Mouse (Mus musculus) adrenal gland, postnatal 36 days (tissue): ENCODE measurements at regions not wholly inside any gene's neighbourhood (a gene's known extent, or its start where the extent isn't known, plus 50 kb on each side); places are given as distances from the start of the nearest gene placed in this dataset.

ENCODE experiments used
- DNase-seq, 2 experiments: peaks; one replicate each; pipeline ENCODE4 v3.0.0; 2021; ENCODE audit warnings: mixed read lengths in 1 of 2

DNA sequence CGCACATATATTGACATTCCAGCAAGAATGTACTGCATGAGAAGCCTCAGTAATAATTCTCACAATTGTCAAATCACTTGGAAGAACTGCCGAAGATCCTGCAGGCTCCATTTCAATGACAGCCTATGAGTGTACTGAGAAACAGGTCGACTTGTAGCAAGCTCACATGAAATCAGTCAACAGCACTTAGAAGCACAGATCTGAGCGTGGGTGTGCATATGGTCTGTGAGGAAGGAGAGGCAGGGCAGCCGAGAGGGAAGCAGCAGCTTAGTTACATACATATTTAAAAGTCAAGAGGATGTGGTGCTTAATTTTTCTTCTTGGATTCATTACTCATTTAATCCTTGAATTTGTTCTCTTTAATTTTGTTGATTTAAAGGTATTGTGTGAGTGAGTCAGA is 967.4 kb upstream of the Epha7 start:
- DNase-seq, result no peak

GRCm38 (mm10) chr4:27846106-27846622 is 966.8 kb upstream of the Epha7 start:
- no peak for DNase-seq

- no peak for DNase-seq
Measured at GRCm38 (mm10) chr4:27856086-27856485, 956.8 kb upstream of the Epha7 start.

DNA sequence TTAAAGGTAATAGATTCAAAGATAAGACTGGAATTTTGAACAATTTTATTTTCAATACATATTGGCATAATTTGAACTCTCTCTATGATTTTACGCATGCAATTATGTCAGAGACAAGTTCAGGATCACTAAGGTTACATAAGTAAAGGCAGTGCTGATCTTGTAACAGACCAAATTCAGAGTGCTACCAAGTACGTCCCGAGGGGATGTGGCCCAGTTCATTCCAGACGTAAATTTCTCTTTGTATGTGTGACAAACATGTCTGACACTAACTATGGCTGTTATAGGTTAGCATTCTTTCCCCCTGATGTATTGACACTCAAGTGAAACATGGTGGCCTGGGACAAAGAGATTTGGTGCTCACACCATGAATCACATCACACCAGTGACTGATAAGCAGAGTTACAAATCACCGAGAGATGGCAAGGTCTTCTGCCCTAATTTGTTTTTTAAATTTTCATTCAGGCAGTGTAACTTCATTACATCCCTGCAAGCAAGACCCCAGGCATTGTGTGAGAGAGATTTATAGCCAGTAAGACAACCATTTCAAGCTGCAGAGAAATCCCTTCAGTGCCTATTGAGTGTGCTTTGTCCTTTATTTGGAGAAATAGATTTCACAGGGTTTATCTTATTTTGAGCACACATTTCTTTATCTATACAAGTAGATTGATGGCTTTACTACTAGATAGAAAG is 925.5 kb upstream of the Epha7 start:
- no peak for DNase-seq

GRCm38 (mm10) chr4:27896396-27896795 is 916.5 kb upstream of the Epha7 start:
- DNase-seq, result no peak

DNA sequence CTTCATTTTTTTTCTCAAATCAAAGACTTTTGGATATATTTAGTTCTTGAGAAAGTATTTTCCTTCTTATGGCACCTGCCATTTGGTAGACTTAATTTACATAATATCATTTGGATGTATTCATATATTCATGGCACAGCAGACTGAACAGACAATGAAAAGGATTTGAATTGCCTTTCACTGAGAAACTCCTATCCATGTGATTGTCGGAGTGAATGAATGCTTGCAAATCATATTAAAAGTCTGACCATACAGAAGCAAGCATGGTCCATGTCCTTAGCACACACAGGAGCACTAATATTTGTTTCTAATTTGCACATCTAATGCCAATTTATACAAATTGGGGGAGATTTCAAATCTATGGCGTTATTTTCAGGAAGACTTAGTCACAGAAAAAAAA is 867.6 kb upstream of the Epha7 start:
- DNase-seq, result no peak

DNA sequence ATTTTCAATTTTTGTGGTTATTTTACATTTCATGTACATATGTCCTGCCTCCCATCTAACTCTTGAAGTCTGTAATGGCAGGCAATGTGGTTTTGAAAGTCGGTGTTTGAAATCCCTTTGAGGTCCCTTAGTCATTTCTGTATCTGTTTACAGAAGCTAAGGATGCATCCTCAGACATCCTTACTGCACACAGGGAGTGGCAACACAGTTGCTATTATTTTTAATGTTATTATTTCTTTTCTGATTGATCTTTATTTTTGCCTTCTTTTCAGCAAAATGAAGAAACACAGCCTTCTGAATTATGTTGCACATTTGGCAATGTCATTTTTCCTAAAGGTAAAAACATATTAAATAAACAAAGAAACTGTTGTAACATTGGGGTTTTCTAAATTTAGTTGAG is 867.2 kb upstream of the Epha7 start:
- no peak for DNase-seq

GRCm38 (mm10) chr4:27949970-27950717 is 862.8 kb upstream of the Epha7 start:
- DNase-seq, result no peak

GRCm38 (mm10) chr4:27965046-27965681 is 847.8 kb upstream of the Epha7 start:
- DNase-seq, result peak in 1 of 2 experiments; percentile 5

GRCm38 (mm10) chr4:27970569-27970968 is 842.4 kb upstream of the Epha7 start:
- no peak for DNase-seq

GRCm38 (mm10) chr4:27979210-27979771 is 833.6 kb upstream of the Epha7 start:
- no peak for DNase-seq

DNA sequence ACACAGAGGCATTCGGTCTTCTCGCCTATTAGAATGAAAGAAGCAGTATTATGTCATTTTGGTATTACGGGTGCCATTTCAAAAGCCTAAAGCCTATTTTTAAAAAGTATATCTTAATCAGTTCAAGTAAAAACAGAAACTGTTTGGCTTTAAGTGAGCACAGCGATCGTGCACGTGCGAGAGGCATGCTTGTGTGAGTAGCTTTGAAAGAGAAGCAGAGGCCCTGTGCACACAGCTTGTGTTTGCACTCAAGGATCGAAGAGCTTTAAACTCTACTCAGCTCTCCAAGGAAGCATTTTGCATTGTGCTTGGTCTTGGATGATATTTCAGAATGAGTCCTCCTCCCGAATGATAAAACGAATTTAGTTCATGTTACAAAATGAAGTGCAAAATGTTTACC is 833.1 kb upstream of the Epha7 start:
- no peak for DNase-seq

GRCm38 (mm10) chr4:27981309-27981708 is 831.6 kb upstream of the Epha7 start:
- no peak for DNase-seq

GRCm38 (mm10) chr4:27987986-27988423 is 824.9 kb upstream of the Epha7 start:
- DNase-seq, result no peak

DNA sequence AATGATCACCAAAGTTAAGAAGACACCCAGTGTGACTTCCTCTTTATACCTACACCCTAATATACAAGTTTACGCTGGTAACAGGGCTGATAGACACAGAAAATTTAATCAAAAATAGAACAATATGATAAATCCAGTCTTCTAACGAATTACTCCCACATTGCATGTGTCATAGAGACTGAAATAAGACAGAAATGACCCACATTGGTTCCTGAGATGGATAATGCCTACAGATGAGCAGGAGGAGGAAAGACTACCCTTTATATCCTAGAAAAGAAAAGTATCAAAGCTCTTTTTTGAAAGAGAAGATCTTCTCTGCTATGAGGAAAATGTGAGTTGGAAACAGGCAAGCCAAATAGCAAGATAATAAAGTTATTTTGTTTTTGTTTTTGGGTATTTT is 818.5 kb upstream of the Epha7 start:
- no peak for DNase-seq

GRCm38 (mm10) chr4:28001818-28002476 is 811.0 kb upstream of the Epha7 start:
- no peak for DNase-seq
